Mouse (Mus musculus) heart, embryonic 15.5 days (tissue): ENCODE data around the gene Skap1. TPM values are rescaled to one million over a fixed set of nuclear protein-coding genes. Genes with fewer than 3 reads are reported as not detected.

Source experiments
- ATAC-seq: fragments of 200-750 bp; cut with Nextera tagmentation; replicated peaks from 2 replicates; pipeline ENCODE4 v1.8.0; 2017; ENCODE audit warnings: low read depth, moderate TSS enrichment; ENCODE audit not compliant: insufficient number of reproducible peaks, insufficient read depth, low FRiP score
- H3K27ac ChIP-seq: fragments of 300-500 bp; sonication (generic); 2 replicates; pipeline ENCODE4 v1.5.1; 2015; ENCODE audit warnings: mild to moderate bottlenecking, inconsistent platforms
- H3K27me3 ChIP-seq: fragments of 300-500 bp; sonication (generic); 2 replicates; pipeline ENCODE4 v1.6.1; 2015; ENCODE audit warnings: inconsistent platforms
- H3K36me3 ChIP-seq: fragments of 300-500 bp; sonication (generic); 2 replicates; pipeline ENCODE4 v1.6.1; 2015; ENCODE audit warnings: mild to moderate bottlenecking, inconsistent platforms
- H3K4me1 ChIP-seq: fragments of 300-500 bp; sonication (generic); replicated peaks from 2 replicates; pipeline ENCODE4 v1.6.1; 2015; ENCODE audit warnings: inconsistent platforms
- H3K4me2 ChIP-seq: fragments of 300-500 bp; sonication (generic); 2 replicates; pipeline ENCODE4 v1.6.1; 2015; ENCODE audit warnings: inconsistent platforms, mild to moderate bottlenecking, moderate library complexity
- H3K4me3 ChIP-seq: fragments of 300-500 bp; sonication (generic); 2 replicates; pipeline ENCODE4 v1.5.1; 2015; ENCODE audit warnings: mild to moderate bottlenecking, inconsistent platforms
- H3K9ac ChIP-seq: fragments of 300-500 bp; sonication (generic); 2 replicates; pipeline ENCODE4 v1.6.1; 2015; ENCODE audit warnings: mild to moderate bottlenecking, inconsistent platforms
- H3K9me3 ChIP-seq: fragments of 300-500 bp; sonication (generic); replicated peaks from 2 replicates; pipeline ENCODE4 v1.6.1; 2016; ENCODE audit warnings: inconsistent platforms
- WGBS: fragments of 180-500 bp; shearing (Covaris S2); methylation state at CpG from one replicate; pipeline ENCODE4 v1.1.7; 2015; ENCODE audit warnings: mixed read lengths; 5-methylcytosine and 5-hydroxymethylcytosine counted together
- polyA plus RNA-seq: library from polyadenylated mRNA; unstranded; fragments of >200 nt; fragmentation: Nextera tagmentation; extraction: Ambion mirVana; gene quantifications from 2 replicates; pipeline ENCODE4 v1.2.1, GENCODE M21; 2015

Skap1 gene
- polyA plus RNA-seq, 1 experiment from 2014 or later, result 0.91 TPM

GRCm38 (mm10) chr11:96673792-96674191, 209.4 kb downstream of the Skap1 start:
- Histone ChIP-seq H3K4me3 (peak overlapping the region; percentile 29), H3K27ac (no peak overlapping the region), H3K9ac (peak overlapping the region; percentile 42; the same call in 1 of the 2 replicates), H3K36me3 (no peaks in the 10 kb centered on the region), H3K27me3 (peaks cover 18% of the 10 kb centered on the region; the same call in 1 of the 2 replicates), H3K9me3 (no peaks in the 10 kb centered on the region), H3K4me1 (peaks cover 17% of the 10 kb centered on the region), H3K4me2 (peak overlapping the region; percentile 60)
- 0 out of 2 replicates have a peak, but pooled peaks have one; percentile 50 for ATAC-seq
- 6% methylated on average over 6 of the region's 6 CpGs for WGBS

GRCm38 (mm10) chr11:96674786-96675365, 210.5 kb downstream of the Skap1 start:
- no peaks in the 10 kb centered on the region for H3K9me3 ChIP-seq
- H3K27ac ChIP-seq, result no peak overlapping the region
- no peak overlapping the region for H3K4me3 ChIP-seq
- no peak overlapping the region for H3K9ac ChIP-seq
- ATAC-seq, result no peak
- peaks cover 17% of the 10 kb centered on the region for H3K4me1 ChIP-seq
- 24% methylated on average over 8 of the region's 8 CpGs for WGBS
- H3K27me3 ChIP-seq, result peaks cover 19% of the 10 kb centered on the region
- H3K36me3 ChIP-seq, result no peaks in the 10 kb centered on the region
- H3K4me2 ChIP-seq, result peak overlapping the region; percentile 9; the same call in 1 of the 2 replicates

GRCm38 (mm10) chr11:96678026-96678425, 213.6 kb downstream of the Skap1 start:
- ATAC-seq, result no peak
- Histone ChIP-seq H3K4me2 (no peak overlapping the region), H3K9ac (no peak overlapping the region), H3K4me1 (peaks cover 17% of the 10 kb centered on the region), H3K9me3 (no peaks in the 10 kb centered on the region), H3K27ac (no peak overlapping the region), H3K36me3 (no peaks in the 10 kb centered on the region), H3K4me3 (no peak overlapping the region), H3K27me3 (peaks cover 23% of the 10 kb centered on the region)
- 79% methylated on average over 13 of the region's 13 CpGs for WGBS

- Histone ChIP-seq H3K9me3 (no peaks in the 10 kb centered on the region), H3K36me3 (no peaks in the 10 kb centered on the region), H3K4me3 (no peak overlapping the region), H3K4me2 (no peak overlapping the region), H3K9ac (no peak overlapping the region), H3K27me3 (peaks cover 23% of the 10 kb centered on the region), H3K4me1 (peaks cover 12% of the 10 kb centered on the region), H3K27ac (no peak overlapping the region)
- WGBS, result 81% methylated on average over 4 of the region's 4 CpGs
- ATAC-seq, result no peak
These were observed 214.6 kb downstream of the Skap1 start for GRCm38 (mm10) chr11:96679026-96679425.

GRCm38 (mm10) chr11:96685381-96685780, 221.0 kb downstream of the Skap1 start:
- Histone ChIP-seq H3K27me3 (no peaks in the 10 kb centered on the region; the same call in 1 of the 2 replicates), H3K9ac (no peak overlapping the region), H3K27ac (no peak overlapping the region), H3K4me2 (no peak overlapping the region), H3K36me3 (no peaks in the 10 kb centered on the region), H3K9me3 (no peaks in the 10 kb centered on the region), H3K4me3 (no peak overlapping the region), H3K4me1 (no peaks in the 10 kb centered on the region)
- no peak for ATAC-seq
- 88% methylated on average over 2 of the region's 2 CpGs for WGBS

GRCm38 (mm10) chr11:96686713-96687280, 222.4 kb downstream of the Skap1 start:
- ATAC-seq, result no peak
- Histone ChIP-seq H3K4me1 (no peaks in the 10 kb centered on the region), H3K9me3 (no peaks in the 10 kb centered on the region), H3K27me3 (no peaks in the 10 kb centered on the region; the same call in 1 of the 2 replicates), H3K4me2 (no peak overlapping the region), H3K4me3 (no peak overlapping the region), H3K36me3 (no peaks in the 10 kb centered on the region), H3K27ac (no peak overlapping the region), H3K9ac (no peak overlapping the region)
- WGBS, result 67% methylated on average over 16 of the region's 16 CpGs

- no peak overlapping the region for H3K4me3 ChIP-seq
These were observed 227.9 kb downstream of the Skap1 start for GRCm38 (mm10) chr11:96692250-96692649.

GRCm38 (mm10) chr11:96693360-96693759, 229.0 kb downstream of the Skap1 start:
- H3K4me2 ChIP-seq, result no peak overlapping the region
- no peak overlapping the region for H3K9ac ChIP-seq
- 92% methylated on average over 11 of the region's 11 CpGs for WGBS
- no peak for ATAC-seq
- H3K27me3 ChIP-seq, result no peaks in the 10 kb centered on the region
- H3K4me3 ChIP-seq, result no peak overlapping the region
- no peak overlapping the region for H3K27ac ChIP-seq
- H3K4me1 ChIP-seq, result no peaks in the 10 kb centered on the region
- no peaks in the 10 kb centered on the region for H3K9me3 ChIP-seq
- no peaks in the 10 kb centered on the region for H3K36me3 ChIP-seq

More at GRCm38 (mm10) chr11:96692250-96692649, 227.9 kb downstream of the Skap1 start:
- Histone ChIP-seq H3K36me3 (no peaks in the 10 kb centered on the region), H3K27me3 (no peaks in the 10 kb centered on the region), H3K27ac (no peak overlapping the region), H3K9me3 (no peaks in the 10 kb centered on the region), H3K4me2 (no peak overlapping the region), H3K9ac (no peak overlapping the region), H3K4me1 (no peaks in the 10 kb centered on the region)
- no peak for ATAC-seq
- WGBS, result 81% methylated on average over 5 of the region's 5 CpGs

GRCm38 (mm10) chr11:96694774-96695173, 230.4 kb downstream of the Skap1 start:
- no peaks in the 10 kb centered on the region for H3K27me3 ChIP-seq
- no peak overlapping the region for H3K4me2 ChIP-seq
- 75% methylated on average over 12 of the region's 12 CpGs for WGBS
- no peak overlapping the region for H3K27ac ChIP-seq
- H3K9me3 ChIP-seq, result no peaks in the 10 kb centered on the region
- H3K4me3 ChIP-seq, result no peak overlapping the region
- ATAC-seq, result no peak
- H3K36me3 ChIP-seq, result no peaks in the 10 kb centered on the region
- no peaks in the 10 kb centered on the region for H3K4me1 ChIP-seq
- H3K9ac ChIP-seq, result no peak overlapping the region

- Histone ChIP-seq H3K9ac (no peak overlapping the region), H3K9me3 (no peaks in the 10 kb centered on the region), H3K4me2 (no peak overlapping the region), H3K27me3 (no peaks in the 10 kb centered on the region), H3K36me3 (no peaks in the 10 kb centered on the region), H3K4me1 (no peaks in the 10 kb centered on the region), H3K4me3 (no peak overlapping the region), H3K27ac (no peak overlapping the region)
- no peak for ATAC-seq
- WGBS, result 75% methylated on average over 15 of the region's 15 CpGs
These were observed 231.9 kb downstream of the Skap1 start for GRCm38 (mm10) chr11:96696168-96696727.

- no peaks in the 10 kb centered on the region for H3K9me3 ChIP-seq
- no peak for ATAC-seq
- WGBS, result 32% methylated on average over 7 of the region's 7 CpGs
- no peak overlapping the region for H3K4me2 ChIP-seq
- no peaks in the 10 kb centered on the region for H3K36me3 ChIP-seq
- no peak overlapping the region for H3K9ac ChIP-seq
- no peak overlapping the region for H3K4me3 ChIP-seq
- H3K27me3 ChIP-seq, result no peaks in the 10 kb centered on the region
- H3K27ac ChIP-seq, result no peak overlapping the region
- H3K4me1 ChIP-seq, result no peaks in the 10 kb centered on the region
These were observed 232.6 kb downstream of the Skap1 start for GRCm38 (mm10) chr11:96696842-96697455.
